Mouse (Mus musculus): ENCODE results near the gene Slc25a27. TPM values are rescaled to one million over a fixed set of nuclear protein-coding genes. Genes with fewer than 3 reads are reported as not detected.

Slc25a27 gene
- total RNA-seq, 2 experiments from 2014 or later, result 3.0 to 4.4 TPM

Other genes with a start within 250 kb of the Slc25a27 start
- gene Mep1a, start 164.4 kb downstream of the Slc25a27 start, total RNA-seq (2021), result not detected
- gene Ankrd66, start 123.6 kb downstream of the Slc25a27 start, total RNA-seq (2021), result not detected
- 1 to 10 TPM; 8.0 to 9.4 TPM for gene Pla2g7, start 99.1 kb downstream of the Slc25a27 start, total RNA-seq (2021)
- gene Tdrd6, start 36.9 kb downstream of the Slc25a27 start, total RNA-seq (2021), result under 1 TPM; 0.07 to 0.09 TPM
- gene Cyp39a1, start 211 bp upstream of the Slc25a27 start, total RNA-seq (2021), result 1 to 10 TPM; 3.8 to 5.9 TPM
- 10 to 100 TPM; 18.4 to 22.3 TPM for gene Rcan2, start 134.1 kb upstream of the Slc25a27 start, total RNA-seq (2021)

Measured in gastrocnemius, postnatal 10 days (tissue).